Mouse (Mus musculus) CD4-positive, CD25-positive, alpha-beta regulatory T cell, adult 2 months (primary cell): ENCODE measurements at regions not wholly inside any gene's neighbourhood (a gene's known extent, or its start where the extent isn't known, plus 50 kb on each side); places are given as distances from the start of the nearest gene placed in this dataset.
A peak's percentile ranks its signal among the peaks of the same experiment; 100 is the strongest.

Source experiments
- DNase-seq: peaks from one replicate; pipeline ENCODE4 v3.0.0-alpha.2; 2012; ENCODE audit warnings: low read depth, low spot score

DNA sequence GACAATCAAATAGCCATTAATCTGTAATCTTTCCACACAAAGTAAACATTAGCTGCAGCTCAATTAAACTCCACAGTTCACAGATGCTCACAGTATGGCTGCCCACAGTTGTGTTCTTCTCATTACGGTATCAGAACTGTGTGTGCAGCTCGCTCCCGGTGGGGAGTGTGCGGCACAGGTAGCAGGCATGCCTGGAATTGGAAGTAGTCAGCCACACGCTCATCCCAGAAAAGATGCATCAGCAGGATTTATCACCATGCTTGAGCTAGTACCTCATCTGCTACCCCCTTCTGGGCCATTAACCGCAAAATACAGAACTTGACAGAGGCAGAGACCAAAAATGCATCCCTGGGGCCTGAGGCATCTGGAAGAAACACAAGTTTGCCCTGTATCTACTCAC is 437.8 kb downstream of the Adam3 start:
- DNase-seq = no peak

GRCm38 (mm10) chr8:24284966-24285365 is 440.7 kb downstream of the Adam3 start:
- DNase-seq = no peak

- DNase-seq = no peak
Measured at GRCm38 (mm10) chr8:24283901-24284405, 441.7 kb downstream of the Adam3 start.

DNA sequence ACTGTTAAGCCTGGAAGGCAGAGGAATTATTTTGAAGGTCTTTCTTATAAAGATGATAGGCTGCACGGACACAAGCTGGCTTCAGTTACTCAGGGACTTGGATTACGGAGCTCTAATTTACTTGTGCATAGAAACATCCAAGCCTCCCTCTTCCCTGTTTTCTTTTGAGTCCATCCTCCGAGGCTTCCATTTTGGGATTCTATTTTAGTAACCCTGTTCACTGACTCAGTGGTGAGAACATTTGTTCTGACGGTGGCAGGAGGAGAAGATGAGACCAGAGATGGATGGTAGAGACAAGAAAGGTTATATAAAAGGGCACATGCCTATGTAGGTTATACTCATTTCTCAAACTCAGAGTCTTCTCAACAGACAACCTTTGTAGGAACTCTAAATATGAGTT is 445.4 kb downstream of the Adam3 start:
- DNase-seq = no peak

DNA sequence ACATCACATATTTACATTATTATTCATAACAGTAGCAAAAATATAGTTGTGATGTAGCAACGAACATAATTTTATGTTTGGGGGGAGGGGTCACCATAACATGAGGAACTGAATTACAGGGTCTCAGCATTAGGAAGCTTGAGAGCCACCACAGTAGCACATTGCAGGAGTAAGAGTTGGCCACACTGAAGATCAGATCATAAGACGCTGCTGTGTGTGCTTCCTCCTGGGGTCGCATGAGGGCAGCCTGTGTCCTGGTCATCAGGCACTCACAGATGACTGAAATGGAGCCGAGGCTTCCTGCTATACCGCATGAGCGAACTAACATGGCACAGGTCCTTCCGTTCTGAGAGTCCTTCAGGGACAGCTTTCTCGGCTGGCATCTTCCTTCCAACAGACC is 447.3 kb downstream of the Adam3 start:
- DNase-seq = no peak

DNA sequence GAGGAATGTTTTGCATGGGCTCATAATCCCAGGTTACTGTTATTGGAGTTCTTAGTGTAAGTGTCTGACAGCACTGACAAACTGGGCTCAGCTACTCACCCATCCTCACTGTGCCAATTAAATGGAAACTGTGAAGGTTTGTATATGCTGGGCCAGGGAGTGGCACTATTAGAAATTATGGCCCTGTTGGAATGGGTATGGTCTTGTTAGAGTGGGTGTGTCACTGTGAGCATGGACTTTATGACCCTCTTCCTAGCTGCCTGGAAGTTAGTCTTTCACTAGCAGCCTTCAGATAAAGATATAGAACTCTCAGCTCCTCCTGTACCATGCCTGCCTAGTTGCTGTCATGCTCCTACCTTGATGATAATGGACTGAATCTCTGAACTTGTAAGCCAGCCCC is 464.3 kb downstream of the Adam3 start:
- DNase-seq = no peak

GRCm38 (mm10) chr8:24258622-24259021 is 467.0 kb downstream of the Adam3 start:
- no peak for DNase-seq

DNA sequence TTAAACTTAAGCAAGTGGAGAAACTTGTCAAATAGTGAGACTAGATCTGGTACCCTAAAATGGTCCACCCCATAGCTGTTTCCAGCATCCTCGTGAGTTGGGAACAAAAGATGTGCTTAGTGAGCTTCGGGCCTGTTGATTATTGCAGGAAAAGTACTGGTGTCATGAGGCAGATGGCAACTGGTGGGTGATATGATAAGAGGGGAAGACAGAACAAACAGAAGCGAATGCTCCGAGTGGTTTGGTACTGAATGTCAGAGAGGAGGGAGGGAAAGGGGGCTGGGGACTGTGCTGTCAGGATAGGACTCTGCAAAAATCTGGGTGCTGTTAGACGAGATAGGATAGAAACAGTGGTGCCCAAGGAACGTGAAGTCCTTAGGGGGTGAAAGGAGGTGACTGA is 483.4 kb downstream of the Adam3 start:
- no peak for DNase-seq

DNA sequence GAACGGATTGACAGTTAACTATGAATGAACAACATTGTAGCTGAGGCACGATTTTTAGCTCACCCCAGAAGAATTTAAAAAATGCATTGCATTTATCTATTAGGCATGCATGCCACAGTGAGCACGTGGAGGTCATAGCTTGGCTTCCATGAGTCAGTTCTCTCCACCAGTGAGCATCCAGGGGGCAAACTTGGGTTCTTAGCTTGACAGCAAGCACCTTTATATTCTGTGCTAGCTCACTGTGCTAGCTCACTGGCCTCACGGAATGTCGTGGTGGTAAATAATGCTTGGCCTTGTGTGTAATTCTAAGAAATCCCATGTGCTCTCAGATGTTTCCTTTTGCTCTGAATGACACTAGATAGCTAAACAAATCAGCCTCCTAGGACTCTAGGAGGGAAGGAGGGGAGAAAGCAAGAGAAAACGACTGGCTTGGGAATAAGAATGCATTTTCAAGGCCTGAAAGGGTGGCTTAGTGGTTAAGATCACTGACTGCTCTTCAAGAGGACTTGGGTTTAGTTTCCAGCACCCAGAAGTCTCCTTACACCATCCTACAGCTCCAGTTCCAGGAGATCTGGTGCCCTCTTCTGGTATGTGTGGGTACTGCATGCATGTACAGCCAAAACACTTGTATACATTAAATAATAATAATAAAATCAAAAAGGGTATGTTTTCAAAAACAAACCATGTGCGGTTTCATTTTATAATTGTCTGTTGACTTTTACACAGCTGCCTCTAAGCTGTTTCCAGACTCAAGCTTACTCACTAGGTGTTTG is 485.3 kb downstream of the Adam3 start:
- DNase-seq = peak; percentile 1

DNA sequence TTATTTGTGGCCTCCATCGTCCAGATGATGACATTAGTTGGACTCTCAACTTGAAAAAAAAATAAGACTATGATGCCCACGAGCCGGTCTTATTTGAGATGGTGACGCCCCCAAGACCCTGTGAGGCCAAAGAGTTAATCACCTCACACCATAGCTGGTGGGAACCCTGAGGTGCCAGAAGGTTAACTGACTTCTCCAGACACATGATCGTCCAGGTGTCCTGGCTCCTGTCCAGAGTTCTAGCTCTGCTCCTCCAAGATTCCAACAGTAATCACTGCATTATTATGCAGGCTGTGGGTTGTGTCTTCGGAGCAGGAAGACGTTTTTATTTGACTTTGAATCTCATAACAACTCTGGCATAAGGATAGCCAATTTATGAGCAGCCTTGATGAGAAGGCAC is 490.7 kb downstream of the Adam3 start:
- no peak for DNase-seq

GRCm38 (mm10) chr8:24228148-24228547 is 497.5 kb downstream of the Adam3 start:
- no peak for DNase-seq

DNA sequence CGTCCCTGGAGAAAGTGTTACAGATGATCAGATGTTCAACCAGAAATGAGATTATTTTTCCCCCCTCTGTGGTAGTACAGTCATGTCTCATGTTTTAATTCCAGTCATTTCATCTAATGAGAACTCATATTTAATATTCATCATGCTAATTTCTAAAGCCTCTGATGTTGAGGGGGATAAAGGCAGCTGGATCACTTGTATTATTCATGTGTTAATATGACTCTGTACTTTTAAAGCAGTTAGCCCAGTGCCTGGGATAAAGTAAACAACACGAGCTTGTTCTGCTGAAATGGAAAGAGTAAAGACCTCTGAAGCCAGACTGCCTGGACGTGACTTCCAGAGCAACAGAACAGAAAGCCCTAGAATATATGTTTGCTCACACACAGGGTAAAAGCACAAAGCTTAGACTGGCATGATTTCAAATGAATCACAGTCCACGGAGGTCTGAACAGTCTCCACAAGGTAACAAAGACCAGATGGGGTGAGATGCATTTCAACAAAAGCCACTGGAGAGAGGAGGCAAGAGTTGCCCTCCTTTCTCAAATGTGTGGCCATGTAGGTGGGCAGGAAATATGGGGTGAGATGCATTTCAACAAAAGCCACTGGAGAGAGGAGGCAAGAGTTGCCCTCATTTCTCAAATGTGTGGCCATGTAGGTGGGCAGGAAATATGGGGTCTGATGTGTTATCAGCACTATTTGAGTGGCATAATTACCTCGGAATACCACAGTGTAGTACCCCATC is 498.1 kb downstream of the Adam3 start:
- no peak for DNase-seq

DNA sequence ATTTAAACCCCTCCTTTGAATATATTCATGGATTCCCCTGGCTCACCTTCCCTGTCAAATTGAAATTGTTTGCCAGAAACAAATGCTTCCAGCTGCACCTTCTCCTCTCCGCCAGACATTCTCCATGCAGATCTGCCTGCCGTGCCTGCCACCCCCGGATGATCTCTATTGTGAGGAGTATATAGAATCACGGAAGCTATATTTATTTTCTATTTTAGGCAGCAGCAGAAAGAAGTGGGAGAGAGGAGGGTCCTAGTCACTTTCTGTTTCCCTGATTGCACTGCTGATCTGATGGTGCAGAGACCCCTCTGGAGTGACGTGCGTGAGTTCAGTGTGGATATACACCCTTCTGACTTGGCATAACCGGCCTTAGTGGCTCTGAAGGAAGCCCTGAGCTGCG is 505.4 kb downstream of the Adam3 start:
- DNase-seq = no peak

DNA sequence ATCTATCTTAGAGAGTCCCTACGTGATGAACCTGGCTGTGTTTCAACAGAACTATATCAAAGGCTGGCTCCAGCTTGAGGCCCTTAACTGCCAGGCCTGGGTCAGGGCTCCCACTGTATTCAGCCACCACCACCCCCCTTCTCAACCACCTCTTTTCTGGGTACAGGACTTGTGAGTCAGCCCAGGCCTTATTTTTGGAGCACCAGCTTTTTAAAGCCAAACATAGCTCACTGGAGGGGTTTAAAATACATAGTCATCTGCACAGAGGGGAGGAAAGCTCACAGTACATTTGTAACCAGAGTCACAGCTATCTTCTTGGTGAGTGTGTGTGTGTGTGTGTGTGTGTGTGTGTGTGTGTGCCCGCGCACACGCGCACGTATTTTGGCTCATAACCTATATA is 509.0 kb downstream of the Adam3 start:
- DNase-seq = no peak

DNA sequence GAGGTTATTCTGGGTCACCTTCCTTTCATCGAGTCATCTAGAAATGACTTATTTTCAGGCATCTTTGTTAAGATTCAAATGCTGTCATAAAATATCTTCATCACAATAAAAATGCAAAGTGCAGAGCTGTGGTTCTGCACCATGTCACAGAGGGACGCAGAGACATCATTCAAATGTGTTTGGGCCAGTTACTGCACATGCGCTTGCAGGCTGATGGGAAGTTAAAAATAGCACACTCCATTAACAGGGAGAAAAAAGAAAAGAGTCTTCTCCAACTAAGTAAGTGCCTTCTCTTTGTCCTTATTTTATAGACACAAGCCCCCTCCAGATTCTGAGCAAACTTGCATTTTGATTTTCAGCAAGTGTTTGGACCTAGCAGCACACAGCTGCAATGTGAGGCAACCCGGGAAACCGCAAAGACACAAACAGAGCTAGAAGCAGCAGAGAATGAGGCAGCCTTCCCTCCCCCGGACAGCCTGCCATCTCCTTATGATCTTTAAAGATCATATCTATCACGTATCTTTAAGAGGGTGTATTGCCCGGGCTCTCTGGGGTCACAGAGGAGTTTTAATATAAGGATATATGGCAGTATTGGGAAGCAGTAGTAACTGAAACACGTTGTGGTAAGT is 510.0 kb downstream of the Adam3 start:
- DNase-seq = no peak

DNA sequence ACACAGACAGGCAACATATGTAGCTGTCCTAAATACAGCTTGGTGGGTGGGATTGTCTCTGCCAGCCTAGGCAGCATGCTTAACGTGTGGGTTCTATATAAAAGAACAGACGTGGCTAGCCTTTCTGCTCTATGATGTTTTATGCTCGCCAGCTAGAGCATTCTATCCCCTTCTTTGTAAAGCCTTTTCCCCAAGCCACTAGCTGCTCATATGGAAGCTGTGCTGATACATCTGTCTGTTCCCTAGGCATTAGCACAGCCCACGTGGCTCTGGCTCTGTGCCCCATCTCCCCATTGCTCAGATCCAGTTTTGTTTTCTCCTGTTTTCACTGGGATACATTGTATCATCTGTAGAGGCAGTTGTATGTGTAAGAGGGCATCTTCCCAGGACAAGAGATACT is 511.3 kb downstream of the Adam3 start:
- DNase-seq = no peak

DNA sequence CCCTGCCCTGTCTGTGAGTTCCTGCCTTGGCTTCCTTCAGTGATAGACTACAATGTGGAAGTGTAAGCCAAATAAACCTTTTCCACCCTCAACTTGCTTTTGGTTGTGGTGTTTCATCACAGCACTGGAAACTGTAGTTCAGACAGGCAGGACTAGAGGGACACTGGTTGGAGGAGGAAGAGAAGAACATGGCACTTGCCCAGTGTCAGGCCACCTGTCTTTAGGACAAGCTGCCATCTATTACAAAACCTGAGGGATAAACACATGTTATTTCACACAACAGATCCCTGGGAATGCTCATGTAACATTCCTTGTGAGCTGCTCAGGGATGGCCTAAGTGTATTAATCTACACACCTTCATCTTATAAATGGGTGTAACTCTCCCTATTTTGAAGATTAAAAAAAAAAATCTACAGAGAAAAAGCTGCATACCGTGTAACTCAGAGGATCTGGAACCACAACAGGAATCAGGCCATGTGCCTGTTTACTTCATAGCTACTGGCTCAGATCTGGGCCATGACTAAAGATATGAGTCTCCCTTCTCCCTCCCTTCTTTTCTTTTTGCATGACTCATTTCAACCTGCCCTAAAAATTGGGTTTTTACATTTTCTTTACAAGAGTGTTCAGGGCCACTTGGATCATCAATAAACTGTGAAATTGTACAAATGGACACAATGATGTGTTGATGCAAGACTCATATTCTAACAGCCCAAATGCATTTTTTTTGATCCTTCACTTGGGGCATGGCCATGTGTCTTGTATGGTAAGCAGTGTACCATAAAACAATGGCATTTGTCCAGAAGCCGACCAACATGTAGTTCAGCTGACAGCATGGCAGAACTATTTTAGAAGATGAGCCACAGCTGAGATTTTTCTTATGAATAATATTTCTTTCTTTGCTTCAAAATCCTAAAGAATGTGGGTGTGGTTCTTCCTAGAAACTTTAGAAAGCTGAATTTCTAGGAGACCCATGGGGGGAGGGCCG is 513.1 kb downstream of the Adam3 start:
- DNase-seq = no peak

DNA sequence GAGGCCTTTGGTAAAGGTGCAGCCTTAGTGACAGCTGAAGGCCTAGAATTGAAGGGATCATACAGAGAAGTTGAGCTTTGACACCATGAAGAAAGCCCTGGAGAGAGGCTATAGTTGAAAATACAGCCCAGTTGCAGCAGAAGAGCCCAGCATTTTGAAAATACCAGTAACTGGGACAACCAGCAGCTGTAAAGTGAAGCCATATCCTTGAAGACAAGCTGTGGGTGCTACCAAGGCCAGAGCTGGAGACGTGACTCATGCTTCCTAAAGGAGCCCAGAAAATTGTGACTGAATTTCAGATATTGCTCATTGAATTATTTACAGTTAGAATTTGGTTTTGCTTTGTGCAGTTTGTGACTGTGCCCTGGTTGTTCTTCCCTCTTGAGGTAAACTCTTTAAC is 514.6 kb downstream of the Adam3 start:
- DNase-seq = no peak
